Mouse (Mus musculus) liver, embryonic 14.5 days (tissue): ENCODE results near the gene Scn1b. TPM values are rescaled to one million over a fixed set of nuclear protein-coding genes. Genes with fewer than 3 reads are reported as not detected.
A peak's percentile ranks its signal among the peaks of the same experiment; 100 is the strongest.

Source experiments
- ATAC-seq: fragments of 200-750 bp; cut with Nextera tagmentation; 2 replicates; pipeline ENCODE4 v1.8.0; 2017; ENCODE audit warnings: moderate number of reproducible peaks, mild to moderate bottlenecking, moderate library complexity; ENCODE audit not compliant: insufficient read depth
- DNase-seq, 3 experiments: peaks; one replicate each; pipeline ENCODE4 v3.0.0-alpha.2; 2012 to 2013; ENCODE audit warnings: low read depth in 3 of 3, low spot score in 3 of 3
- H3K27ac ChIP-seq: fragments of 300-500 bp; sonication (generic); 2 replicates; pipeline ENCODE4 v1.5.1; 2014; ENCODE audit warnings: moderate library complexity, mild to moderate bottlenecking, control low read depth, inconsistent platforms
- H3K27me3 ChIP-seq: fragments of 300-500 bp; sonication (generic); 2 replicates; pipeline ENCODE4 v1.6.1; 2014; ENCODE audit warnings: mild to moderate bottlenecking, low read length, moderate library complexity; ENCODE audit not compliant: control insufficient read depth, insufficient read depth
- H3K36me3 ChIP-seq: fragments of 300-500 bp; sonication (generic); replicated peaks from 2 replicates; pipeline ENCODE4 v1.6.1; 2014; ENCODE audit warnings: low read depth; ENCODE audit not compliant: control insufficient read depth, insufficient read depth
- H3K4me1 ChIP-seq, 2 experiments: fragments of 200-500 bp in 1 of 2; fragments of 300-500 bp in 1 of 2; sonication (generic) in 1 of 2; replicated peaks; 2 replicates each; pipeline ENCODE4 v1.6.1; 2012 to 2014; ENCODE audit warnings: antibody characterized with exemption in 1 of 2, inconsistent platforms in 1 of 2, low read length in 1 of 2; ENCODE audit not compliant: control insufficient read depth in 2 of 2, insufficient read depth in 2 of 2
- H3K4me2 ChIP-seq: fragments of 300-500 bp; sonication (generic); 2 replicates; pipeline ENCODE4 v1.6.1; 2014; ENCODE audit warnings: low read depth, mild to moderate bottlenecking, control low read depth, moderate library complexity
- H3K4me3 ChIP-seq, 2 experiments: fragments of 200-500 bp in 1 of 2; fragments of 300-500 bp in 1 of 2; sonication (generic) in 1 of 2; 2 replicates each; pipeline ENCODE4 v1.5.1; 2012 to 2014; ENCODE audit warnings: low read depth in 2 of 2, low read length in 2 of 2, mild to moderate bottlenecking in 2 of 2, control low read depth in 1 of 2, inconsistent platforms in 1 of 2, moderate library complexity in 1 of 2; ENCODE audit not compliant: insufficient read depth in 1 of 2
- H3K9ac ChIP-seq: fragments of 300-500 bp; sonication (generic); replicated peaks from 2 replicates; pipeline ENCODE4 v1.6.1; 2014; ENCODE audit warnings: mild to moderate bottlenecking, control low read depth, moderate library complexity
- H3K9me3 ChIP-seq: fragments of 300-500 bp; sonication (generic); 2 replicates; pipeline ENCODE4 v1.6.1; 2016; ENCODE audit warnings: low read length, mixed read lengths; ENCODE audit not compliant: control insufficient read depth
- CTCF ChIP-seq: IDR thresholded peaks from 2 replicates; pipeline ENCODE4 v1.5.1; 2016; ENCODE audit warnings: antibody characterized with exemption, low read depth, control low read depth
- EP300 ChIP-seq: IDR thresholded peaks from 2 replicates; pipeline ENCODE4 v1.6.1; 2016; ENCODE audit warnings: antibody characterized with exemption, low read depth
- WGBS: fragments of 180-500 bp; shearing (Covaris S2); extraction: QIAGEN DNeasy Blood & Tissue Kit; methylation state at CpG from one replicate; pipeline ENCODE4 v1.1.7; 2014; ENCODE audit not compliant: insufficient replicate concordance; 5-methylcytosine and 5-hydroxymethylcytosine counted together
- polyA plus RNA-seq, 2 experiments: library from polyadenylated mRNA; depleted of rRNA in 1 of 2; stranded (reverse) in 1 of 2; unstranded in 1 of 2; fragments of >200 nt; fragmentation: Nextera tagmentation in 1 of 2; extraction: Ambion mirVana in 1 of 2; gene quantifications; 2 replicates each; pipeline versions ENCODE4 v1.2.1 to v1.2.3; 2012 to 2014

Gene Scn1b
- polyA plus RNA-seq, 2 experiments: 0.52 to 1.0 TPM

- Histone ChIP-seq H3K9ac (no peak overlapping the region), H3K4me3 (peak overlapping the region; percentile 61 to 74; a peak in 2 of 4 replicates), H3K36me3 (no peaks in the 10 kb centered on the region), H3K27ac (no peak overlapping the region), H3K4me1 (peaks cover 8 to 30% of the 10 kb centered on the region in 2 experiments), H3K9me3 (no peaks in the 10 kb centered on the region), H3K4me2 (peak overlapping the region; percentile 81), H3K27me3 (no peaks in the 10 kb centered on the region)
- 22% methylated on average over 9 of the region's 9 CpGs for WGBS
- TF ChIP-seq EP300: no peak
- TF ChIP-seq CTCF: no peak
- ATAC-seq (no peak), DNase-seq (no peak)
Observed at GRCm38 (mm10) chr7:31149271-31149670, 22.5 kb upstream of the Scn1b start.

GRCm38 (mm10) chr7:31148756-31149155 is 22.0 kb upstream of the Scn1b start:
- H3K36me3 ChIP-seq: no peaks in the 10 kb centered on the region
- no peaks in the 10 kb centered on the region for H3K9me3 ChIP-seq
- H3K4me1 ChIP-seq: peaks cover 8 to 30% of the 10 kb centered on the region in 2 experiments
- H3K4me3 ChIP-seq: peak overlapping the region; percentile 14 to 23; a peak in 2 of 4 replicates
- no peaks in the 10 kb centered on the region for H3K27me3 ChIP-seq
- no peak for TF ChIP-seq EP300
- TF ChIP-seq CTCF: no peak
- DNase-seq: no peak
- ATAC-seq: peak; percentile 22; the same call in 1 of the 2 replicates
- H3K27ac ChIP-seq: no peak overlapping the region
- H3K9ac ChIP-seq: no peak overlapping the region
- 7% methylated on average over 9 of the region's 9 CpGs for WGBS
- H3K4me2 ChIP-seq: peak overlapping the region; percentile 81

GRCm38 (mm10) chr7:31148086-31148485 is 21.3 kb upstream of the Scn1b start:
- Histone ChIP-seq H3K4me3 (no peak overlapping the region), H3K27me3 (no peaks in the 10 kb centered on the region), H3K27ac (no peak overlapping the region), H3K4me2 (peak overlapping the region; percentile 81), H3K9ac (no peak overlapping the region), H3K9me3 (no peaks in the 10 kb centered on the region), H3K4me1 (peaks cover 8 to 30% of the 10 kb centered on the region in 2 experiments), H3K36me3 (no peaks in the 10 kb centered on the region)
- ATAC-seq (no peak), DNase-seq (no peak)
- 50% methylated on average over 3 of the region's 3 CpGs for WGBS
- TF ChIP-seq EP300: no peak
- no peak for TF ChIP-seq CTCF

GRCm38 (mm10) chr7:31145596-31146160 is 18.9 kb upstream of the Scn1b start:
- ATAC-seq (no peak), DNase-seq (no peak)
- Histone ChIP-seq H3K4me2 (no peak overlapping the region), H3K27ac (no peak overlapping the region), H3K4me3 (no peak overlapping the region), H3K27me3 (no peaks in the 10 kb centered on the region), H3K9ac (no peak overlapping the region), H3K4me1 (peaks cover 8 to 23% of the 10 kb centered on the region in 2 experiments), H3K9me3 (no peaks in the 10 kb centered on the region), H3K36me3 (peaks cover 8% of the 10 kb centered on the region)
- 62% methylated on average over 12 of the region's 12 CpGs for WGBS
- TF ChIP-seq EP300 (no peak), CTCF (no peak)

GRCm38 (mm10) chr7:31144886-31145285 is 18.1 kb upstream of the Scn1b start:
- Histone ChIP-seq H3K4me1 (peaks cover 8 to 20% of the 10 kb centered on the region in 2 experiments), H3K4me3 (no peak overlapping the region), H3K9ac (no peak overlapping the region), H3K4me2 (no peak overlapping the region), H3K36me3 (peaks cover 8% of the 10 kb centered on the region), H3K27me3 (no peaks in the 10 kb centered on the region), H3K9me3 (no peaks in the 10 kb centered on the region), H3K27ac (no peak overlapping the region)
- ATAC-seq (no peak), DNase-seq (no peak)
- WGBS: 93% methylated on average over 16 of the region's 16 CpGs
- TF ChIP-seq CTCF (peak; percentile 31), EP300 (no peak)
